8 mouse cellular contexts compared by ENCODE assay signal in genomic region chr4:68022891-68023303, GRCm38 (mm10).
DNase-seq lines count a peak whose midpoint lies in the region; ATAC-seq and TF ChIP-seq lines count a peak whose summit lies in the region.

No protein-coding gene starts in this region.

- H3K9ac ChIP-seq in forebrain, postnatal 0 days = no peak overlapping the region
- H3K9ac ChIP-seq in kidney, postnatal 0 days (ENCODE audit: low read depth, low read length) = no peak overlapping the region
- H3K9ac ChIP-seq in limb, embryonic 14.5 days (ENCODE audit: low read depth, low read length, severe bottlenecking) = no peak overlapping the region

- H3K4me1 ChIP-seq in heart, embryonic 10.5 days = no peaks in the 10 kb centered on the region
- no peaks in the 10 kb centered on the region for H3K4me1 ChIP-seq in forebrain, postnatal 0 days (ENCODE audit: insufficient read depth)
- H3K4me1 ChIP-seq in kidney, postnatal 0 days (replicated peaks; ENCODE audit: insufficient read depth, low read length) = no peaks in the 10 kb centered on the region
- H3K4me1 ChIP-seq in limb, embryonic 14.5 days (ENCODE audit: control insufficient read depth, insufficient read depth, low read length) = no peaks in the 10 kb centered on the region

- peak; percentile 96 for ATAC-seq in forebrain, postnatal 0 days
- ATAC-seq in kidney, postnatal 0 days (replicated peaks; ENCODE audit: low FRiP score, low read depth) = peak; percentile 71; the same call in 1 of the 2 replicates
- ATAC-seq in limb, embryonic 14.5 days (ENCODE audit: low FRiP score, low read depth) = no peak; the same call in 1 of the 2 replicates

- H3K27me3 ChIP-seq in heart, embryonic 10.5 days (ENCODE audit: insufficient read depth, poor library complexity, severe bottlenecking) = no peaks in the 10 kb centered on the region
- no peaks in the 10 kb centered on the region for H3K27me3 ChIP-seq in forebrain, postnatal 0 days (ENCODE audit: insufficient read depth, low read length)
- H3K27me3 ChIP-seq in kidney, postnatal 0 days (ENCODE audit: insufficient read depth, low read length) = no peaks in the 10 kb centered on the region
- H3K27me3 ChIP-seq in limb, embryonic 14.5 days (ENCODE audit: control insufficient read depth, insufficient read depth, low read length) = no peaks in the 10 kb centered on the region

- no peaks in the 10 kb centered on the region for H3K9me3 ChIP-seq in heart, embryonic 10.5 days
- no peaks in the 10 kb centered on the region for H3K9me3 ChIP-seq in forebrain, postnatal 0 days (ENCODE audit: low read length)
- no peaks in the 10 kb centered on the region for H3K9me3 ChIP-seq in kidney, postnatal 0 days (replicated peaks; ENCODE audit: low read length)
- no peaks in the 10 kb centered on the region for H3K9me3 ChIP-seq in limb, embryonic 14.5 days (ENCODE audit: control insufficient read depth, low read length)

- no peak overlapping the region for H3K4me2 ChIP-seq in forebrain, postnatal 0 days (ENCODE audit: low read depth)
- no peak overlapping the region for H3K4me2 ChIP-seq in kidney, postnatal 0 days (ENCODE audit: low read length)
- no peak overlapping the region for H3K4me2 ChIP-seq in limb, embryonic 14.5 days (replicated peaks; ENCODE audit: low read depth, low read length, severe bottlenecking)

- TF ChIP-seq POLR2A in limb, embryonic 14.5 days (IDR thresholded peaks at IDR 0.05; ENCODE audit: borderline replicate concordance, extremely low read depth, insufficient read depth, insufficient read length) = no peak

- H3K27ac ChIP-seq in heart, embryonic 10.5 days = no peak overlapping the region
- no peak overlapping the region for H3K27ac ChIP-seq in forebrain, postnatal 0 days (ENCODE audit: low read depth, low read length)
- no peak overlapping the region for H3K27ac ChIP-seq in kidney, postnatal 0 days
- no peak overlapping the region for H3K27ac ChIP-seq in limb, embryonic 14.5 days (replicated peaks; ENCODE audit: low read depth, low read length)

- WGBS in heart, embryonic 10.5 days = 21% methylated on average over 2 of the region's 2 CpGs
- 15% methylated on average over 2 of the region's 2 CpGs for WGBS in forebrain, postnatal 0 days
- 3% methylated on average over 2 of the region's 2 CpGs for WGBS in kidney, postnatal 0 days
- WGBS in limb, embryonic 14.5 days = 10% methylated on average over 2 of the region's 2 CpGs

- TF ChIP-seq CTCF in forebrain, postnatal 0 days (IDR thresholded peaks at IDR 0.05; ENCODE audit: low read depth) = peak; percentile 86
- TF ChIP-seq CTCF in kidney, postnatal 0 days (IDR thresholded peaks at IDR 0.05; ENCODE audit: low read depth) = peak; percentile 67

- H3K36me3 ChIP-seq in heart, embryonic 10.5 days = no peaks in the 10 kb centered on the region
- H3K36me3 ChIP-seq in forebrain, postnatal 0 days (ENCODE audit: insufficient read depth) = no peaks in the 10 kb centered on the region
- no peaks in the 10 kb centered on the region for H3K36me3 ChIP-seq in kidney, postnatal 0 days (ENCODE audit: insufficient read depth, low read length)
- no peaks in the 10 kb centered on the region for H3K36me3 ChIP-seq in limb, embryonic 14.5 days (ENCODE audit: control insufficient read depth, insufficient read depth, low read length)

- no peak overlapping the region for H3K4me3 ChIP-seq in heart, embryonic 10.5 days
- no peak overlapping the region for H3K4me3 ChIP-seq in forebrain, postnatal 0 days (ENCODE audit: low read depth, low read length)
- H3K4me3 ChIP-seq in kidney, postnatal 0 days (replicated peaks; ENCODE audit: low read depth, low read length) = no peak overlapping the region
- H3K4me3 ChIP-seq in limb, embryonic 14.5 days (replicated peaks; ENCODE audit: low read length) = no peak overlapping the region

- peak; percentile 76 for DNase-seq in heart, embryonic 10.5 days (ENCODE audit: low spot score)
- DNase-seq in heart, adult 11 months = no peak
- peak; percentile 70 to 78 for DNase-seq in cerebellum, adult 18-20 months
- DNase-seq in forebrain, postnatal 0 days = peak; percentile 86
- DNase-seq in kidney, postnatal 0 days (ENCODE audit: low spot score) = peak; percentile 67
- DNase-seq in limb, embryonic 14.5 days (ENCODE audit: low spot score) = peak; percentile 54
- DNase-seq in retina, embryonic 14.5 days (ENCODE audit: low spot score) = peak; percentile 77
- DNase-seq in testis, postnatal 14 days (ENCODE audit: low spot score) = no peak

Comparison
In these comparisons a context has a peak if more than half of its experiments do, and no peak if none do; other contexts are left out.
1. DNase-seq: peak in heart, embryonic 10.5 days (single experiment), cerebellum, adult 18-20 months (2 of 2), forebrain, postnatal 0 days (single experiment), kidney, postnatal 0 days (single experiment), limb, embryonic 14.5 days (single experiment) and retina, embryonic 14.5 days (single experiment); none in heart, adult 11 months (single experiment) and testis, postnatal 14 days (single experiment).